Mouse (Mus musculus) lung, postnatal 0 days (tissue): ENCODE measurements around the gene Adm. TPM values are rescaled to one million over a fixed set of nuclear protein-coding genes. Genes with fewer than 3 reads are reported as not detected.

Source experiments
- ATAC-seq: fragments of 200-750 bp; cut with Nextera tagmentation; 2 replicates; pipeline ENCODE4 v1.8.0; 2017; ENCODE audit warnings: moderate library complexity
- DNase-seq: peaks from one replicate; pipeline ENCODE4 v3.0.0-alpha.2; 2016; ENCODE audit warnings: low spot score
- H3K27ac ChIP-seq: fragments of 300-500 bp; sonication (generic); 2 replicates; pipeline ENCODE4 v1.5.1; 2014; ENCODE audit warnings: antibody characterized with exemption, mild to moderate bottlenecking, low read length, mixed read lengths
- H3K27me3 ChIP-seq: fragments of 300-500 bp; sonication (generic); replicated peaks from 2 replicates; pipeline ENCODE4 v1.6.1; 2014; ENCODE audit warnings: low read length, mixed read lengths; ENCODE audit not compliant: insufficient read depth
- H3K36me3 ChIP-seq: fragments of 300-500 bp; sonication (generic); 2 replicates; pipeline ENCODE4 v1.6.1; 2014; ENCODE audit warnings: low read length, mixed read lengths; ENCODE audit not compliant: insufficient read depth
- H3K4me1 ChIP-seq: fragments of 300-500 bp; sonication (generic); 2 replicates; pipeline ENCODE4 v1.6.1; 2014; ENCODE audit warnings: antibody characterized with exemption, low read depth, low read length, mixed read lengths; ENCODE audit not compliant: insufficient read depth
- H3K4me2 ChIP-seq: fragments of 300-500 bp; sonication (generic); replicated peaks from 2 replicates; pipeline ENCODE4 v1.6.1; 2014; ENCODE audit warnings: low read depth, mild to moderate bottlenecking, low read length, moderate library complexity, mixed read lengths
- H3K4me3 ChIP-seq: fragments of 300-500 bp; sonication (generic); 2 replicates; pipeline ENCODE4 v1.5.1; 2014; ENCODE audit warnings: low read depth, low read length
- H3K9ac ChIP-seq: fragments of 300-500 bp; sonication (generic); replicated peaks from 2 replicates; pipeline ENCODE4 v1.6.1; 2014; ENCODE audit warnings: low read depth, mild to moderate bottlenecking
- H3K9me3 ChIP-seq: fragments of 300-500 bp; sonication (generic); 2 replicates; pipeline ENCODE4 v1.6.1; 2016; ENCODE audit warnings: low read length, mixed read lengths
- CTCF ChIP-seq: IDR thresholded peaks from 2 replicates; pipeline ENCODE4 v1.5.1; 2016; ENCODE audit warnings: antibody characterized with exemption, mild to moderate bottlenecking
- EP300 ChIP-seq: IDR thresholded peaks from 2 replicates; pipeline ENCODE4 v1.6.1; 2016; ENCODE audit warnings: antibody characterized with exemption, mild to moderate bottlenecking, control low read depth
- WGBS: fragments of 180-500 bp; shearing (Covaris S2); extraction: QIAGEN DNeasy Blood & Tissue Kit; methylation state at CpG from one replicate; pipeline ENCODE4 v1.1.7; 2014; 5-methylcytosine and 5-hydroxymethylcytosine counted together
- polyA plus RNA-seq: library from polyadenylated mRNA; unstranded; fragments of >200 nt; fragmentation: Nextera tagmentation; extraction: Ambion mirVana; gene quantifications from 2 replicates; pipeline ENCODE4 v1.2.1, GENCODE M21; 2015

The Adm gene
- polyA plus RNA-seq, 1 experiment from 2014 or later: 4.8 TPM

GRCm38 (mm10) chr7:110650491-110650890 is 23.0 kb downstream of the Adm start:
- Histone ChIP-seq H3K9me3 (no peaks in the 10 kb centered on the region), H3K27ac (no peak overlapping the region), H3K4me3 (no peak overlapping the region), H3K9ac (no peak overlapping the region), H3K4me1 (peaks cover 8% of the 10 kb centered on the region), H3K4me2 (no peak overlapping the region), H3K27me3 (no peaks in the 10 kb centered on the region), H3K36me3 (no peaks in the 10 kb centered on the region)
- DNase-seq (no peak), ATAC-seq (no peak)
- 30% methylated on average over 4 of the region's 4 CpGs for WGBS
- TF ChIP-seq CTCF (no peak), EP300 (no peak)

- H3K27ac ChIP-seq: no peak overlapping the region
- no peaks in the 10 kb centered on the region for H3K9me3 ChIP-seq
- TF ChIP-seq CTCF: no peak
- no peak for TF ChIP-seq EP300
- no peak overlapping the region for H3K9ac ChIP-seq
- 53% methylated on average over 6 of the region's 6 CpGs for WGBS
- H3K4me3 ChIP-seq: no peak overlapping the region
- H3K4me1 ChIP-seq: peaks cover 8% of the 10 kb centered on the region
- no peaks in the 10 kb centered on the region for H3K36me3 ChIP-seq
- no peaks in the 10 kb centered on the region for H3K27me3 ChIP-seq
- ATAC-seq (no peak), DNase-seq (no peak)
- H3K4me2 ChIP-seq: no peak overlapping the region
These were observed 23.6 kb downstream of the Adm start for GRCm38 (mm10) chr7:110651091-110651490.

DNA sequence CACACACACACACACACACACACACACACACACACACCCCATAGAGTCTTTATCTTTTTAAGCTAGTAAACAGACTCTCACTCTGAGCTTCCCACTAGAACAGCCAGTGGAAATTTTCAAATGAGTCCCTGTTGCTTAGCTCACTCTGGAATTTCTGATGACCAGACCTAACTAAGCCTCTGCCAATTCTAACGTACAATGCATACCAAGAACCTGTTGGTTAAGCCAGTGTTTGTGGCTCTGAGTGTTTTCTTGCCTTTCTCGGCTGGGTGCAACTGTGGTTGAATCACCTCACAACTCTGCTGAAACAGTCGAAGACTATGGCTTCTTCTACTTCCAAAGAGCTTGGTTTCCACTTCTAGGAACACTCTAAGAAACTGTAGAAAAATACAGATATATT is 27.8 kb downstream of the Adm start:
- ATAC-seq (no peak), DNase-seq (peak; percentile 31)
- TF ChIP-seq EP300: no peak
- TF ChIP-seq CTCF: no peak
- Histone ChIP-seq H3K4me3 (no peak overlapping the region), H3K27me3 (no peaks in the 10 kb centered on the region), H3K9ac (no peak overlapping the region), H3K36me3 (no peaks in the 10 kb centered on the region), H3K9me3 (no peaks in the 10 kb centered on the region), H3K27ac (no peak overlapping the region), H3K4me2 (no peak overlapping the region), H3K4me1 (no peaks in the 10 kb centered on the region)
- WGBS: 54% methylated on average over 3 of the region's 3 CpGs

DNA sequence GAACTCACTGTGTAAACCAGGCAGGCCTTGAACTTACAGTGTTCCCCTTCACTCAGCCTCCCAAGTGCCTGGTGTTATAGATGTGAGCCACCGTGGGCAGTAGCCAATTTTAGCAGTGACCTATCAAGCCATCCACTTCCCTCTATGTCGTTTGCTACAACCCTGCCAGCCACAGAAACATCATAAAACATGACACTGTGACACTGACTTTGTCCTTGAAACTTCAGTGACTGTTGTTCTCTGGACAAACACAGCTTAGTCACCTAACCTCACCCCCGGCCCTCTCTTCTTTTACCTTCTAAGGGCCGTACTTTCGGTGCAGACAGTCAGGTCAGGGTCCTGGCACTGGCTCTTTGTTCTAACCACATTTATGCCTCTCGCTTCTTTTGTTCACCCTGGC is 28.5 kb downstream of the Adm start:
- 59% methylated on average over 6 of the region's 6 CpGs for WGBS
- H3K4me3 ChIP-seq: no peak overlapping the region
- no peak overlapping the region for H3K27ac ChIP-seq
- H3K9me3 ChIP-seq: no peaks in the 10 kb centered on the region
- DNase-seq (no peak), ATAC-seq (no peak)
- no peaks in the 10 kb centered on the region for H3K27me3 ChIP-seq
- H3K9ac ChIP-seq: no peak overlapping the region
- no peak overlapping the region for H3K4me2 ChIP-seq
- TF ChIP-seq EP300: no peak
- TF ChIP-seq CTCF: no peak
- no peaks in the 10 kb centered on the region for H3K4me1 ChIP-seq
- H3K36me3 ChIP-seq: no peaks in the 10 kb centered on the region

GRCm38 (mm10) chr7:110658378-110658928 is 31.0 kb downstream of the Adm start:
- TF ChIP-seq EP300 (no peak), CTCF (no peak)
- no peak overlapping the region for H3K9ac ChIP-seq
- no peak overlapping the region for H3K4me2 ChIP-seq
- H3K27ac ChIP-seq: no peak overlapping the region
- no peaks in the 10 kb centered on the region for H3K27me3 ChIP-seq
- DNase-seq (peak; percentile 53), ATAC-seq (peak; percentile 46)
- H3K9me3 ChIP-seq: no peaks in the 10 kb centered on the region
- no peaks in the 10 kb centered on the region for H3K4me1 ChIP-seq
- no peak overlapping the region for H3K4me3 ChIP-seq
- H3K36me3 ChIP-seq: no peaks in the 10 kb centered on the region
- WGBS: 19% methylated on average over 3 of the region's 3 CpGs

GRCm38 (mm10) chr7:110666537-110666936 is 39.1 kb downstream of the Adm start:
- Histone ChIP-seq H3K27ac (no peak overlapping the region; the same call in 1 of the 2 replicates), H3K27me3 (no peaks in the 10 kb centered on the region), H3K4me1 (peaks cover 8% of the 10 kb centered on the region; the same call in 1 of the 2 replicates), H3K36me3 (no peaks in the 10 kb centered on the region), H3K9me3 (no peaks in the 10 kb centered on the region), H3K9ac (no peak overlapping the region), H3K4me3 (no peak overlapping the region), H3K4me2 (no peak overlapping the region)
- DNase-seq: no peak
- ATAC-seq: no peak
- TF ChIP-seq EP300 (no peak), CTCF (no peak)
- WGBS: 40% methylated on average over 4 of the region's 5 CpGs

GRCm38 (mm10) chr7:110668247-110668646 is 40.8 kb downstream of the Adm start:
- ATAC-seq (peak; percentile 74), DNase-seq (peak; percentile 62)
- no peak overlapping the region for H3K9ac ChIP-seq
- H3K27ac ChIP-seq: 0 out of 2 replicates have a peak overlapping the region, but pooled peaks have one; percentile 16
- no peaks in the 10 kb centered on the region for H3K36me3 ChIP-seq
- no peak overlapping the region for H3K4me2 ChIP-seq
- WGBS: 38% methylated on average over 6 of the region's 6 CpGs
- H3K9me3 ChIP-seq: no peaks in the 10 kb centered on the region
- no peaks in the 10 kb centered on the region for H3K27me3 ChIP-seq
- H3K4me3 ChIP-seq: no peak overlapping the region
- peaks cover 8% of the 10 kb centered on the region; the same call in 1 of the 2 replicates for H3K4me1 ChIP-seq
- TF ChIP-seq EP300 (no peak), CTCF (no peak)
